Mouse (Mus musculus) kidney, postnatal 0 days (tissue): ENCODE data around the gene Olfr1442. TPM values are rescaled to one million over a fixed set of nuclear protein-coding genes. Genes with fewer than 3 reads are reported as not detected.

Source experiments
- ATAC-seq: fragments of 200-750 bp; cut with Nextera tagmentation; replicated peaks from 2 replicates; pipeline ENCODE4 v1.8.0; 2017; ENCODE audit warnings: low read depth, moderate number of reproducible peaks, moderate TSS enrichment, moderate library complexity; ENCODE audit not compliant: low FRiP score
- DNase-seq: peaks from one replicate; pipeline ENCODE4 v3.0.0-alpha.2; 2016; ENCODE audit warnings: low spot score
- H3K27ac ChIP-seq: fragments of 300-500 bp; sonication (generic); 2 replicates; pipeline ENCODE4 v1.5.1; 2014; ENCODE audit warnings: mild to moderate bottlenecking
- H3K27me3 ChIP-seq: fragments of 300-500 bp; sonication (generic); 2 replicates; pipeline ENCODE4 v1.6.1; 2014; ENCODE audit warnings: low read length, mixed read lengths; ENCODE audit not compliant: insufficient read depth
- H3K36me3 ChIP-seq: fragments of 300-500 bp; sonication (generic); 2 replicates; pipeline ENCODE4 v1.6.1; 2014; ENCODE audit warnings: low read length, mixed read lengths; ENCODE audit not compliant: insufficient read depth
- H3K4me1 ChIP-seq: fragments of 300-500 bp; sonication (generic); replicated peaks from 2 replicates; pipeline ENCODE4 v1.6.1; 2014; ENCODE audit warnings: antibody characterized with exemption, low read length, mixed read lengths; ENCODE audit not compliant: insufficient read depth
- H3K4me2 ChIP-seq: fragments of 300-500 bp; sonication (generic); 2 replicates; pipeline ENCODE4 v1.6.1; 2014; ENCODE audit warnings: mild to moderate bottlenecking, low read length, moderate library complexity, mixed read lengths
- H3K4me3 ChIP-seq: fragments of 300-500 bp; sonication (generic); replicated peaks from 2 replicates; pipeline ENCODE4 v1.5.1; 2014; ENCODE audit warnings: low read depth, low read length
- H3K9ac ChIP-seq: fragments of 300-500 bp; sonication (generic); 2 replicates; pipeline ENCODE4 v1.6.1; 2014; ENCODE audit warnings: low read depth, low read length
- H3K9me3 ChIP-seq: fragments of 300-500 bp; sonication (generic); replicated peaks from 2 replicates; pipeline ENCODE4 v1.6.1; 2016; ENCODE audit warnings: low read length, inconsistent platforms, mixed read lengths
- CTCF ChIP-seq: IDR thresholded peaks from 2 replicates; pipeline ENCODE4 v1.5.1; 2016; ENCODE audit warnings: antibody characterized with exemption, low read depth, mild to moderate bottlenecking, moderate library complexity
- WGBS: fragments of 180-500 bp; shearing (Covaris S2); extraction: QIAGEN DNeasy Blood & Tissue Kit; methylation state at CpG from one replicate; pipeline ENCODE4 v1.1.7; 2014; 5-methylcytosine and 5-hydroxymethylcytosine counted together
- polyA plus RNA-seq: library from polyadenylated mRNA; unstranded; fragments of >200 nt; fragmentation: Nextera tagmentation; extraction: Ambion mirVana; gene quantifications from 2 replicates; pipeline ENCODE4 v1.2.1, GENCODE M21; 2015

The Olfr1442 gene
- polyA plus RNA-seq, 1 experiment from 2014 or later, result 0.18 TPM

- Histone ChIP-seq H3K4me3 (no peak overlapping the region), H3K27ac (no peak overlapping the region), H3K4me2 (no peak overlapping the region), H3K4me1 (no peaks in the 10 kb centered on the region), H3K27me3 (no peaks in the 10 kb centered on the region), H3K36me3 (no peaks in the 10 kb centered on the region), H3K9me3 (no peaks in the 10 kb centered on the region), H3K9ac (no peak overlapping the region)
- no peak for ATAC-seq
- TF ChIP-seq CTCF, result peak; percentile 48; the same call in 1 of the 2 replicates
- WGBS, result 93% methylated on average over 2 of the region's 3 CpGs
- peak; percentile 10 for DNase-seq
Measured at GRCm38 (mm10) chr19:12722308-12722707, 52.1 kb downstream of the Olfr1442 start.

DNA sequence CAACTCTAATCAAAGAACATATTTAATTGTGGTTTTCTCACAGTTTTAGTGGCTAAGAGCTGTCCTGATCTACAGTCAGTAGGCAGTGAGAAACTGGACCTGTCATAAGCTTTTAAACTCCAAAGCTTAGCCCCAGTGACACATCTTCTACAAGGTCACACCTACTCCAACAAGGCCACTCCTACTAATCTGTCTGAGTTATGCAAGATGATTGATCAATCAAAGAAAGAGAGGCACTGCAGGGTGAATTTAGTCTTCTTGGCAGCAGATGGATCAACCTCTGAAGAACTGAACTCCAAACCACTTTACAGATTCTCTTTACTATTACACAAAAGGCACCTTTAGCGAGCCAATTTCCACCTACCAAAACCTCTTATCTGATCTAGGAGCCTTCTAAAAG, 55.6 kb downstream of the Olfr1442 start:
- no peak overlapping the region for H3K4me3 ChIP-seq
- WGBS, result 80% methylated on average over 1 of the region's 1 CpGs
- ATAC-seq, result no peak
- H3K4me1 ChIP-seq, result no peaks in the 10 kb centered on the region
- no peak for TF ChIP-seq CTCF
- H3K9me3 ChIP-seq, result no peaks in the 10 kb centered on the region
- no peaks in the 10 kb centered on the region for H3K27me3 ChIP-seq
- H3K9ac ChIP-seq, result no peak overlapping the region
- H3K36me3 ChIP-seq, result no peaks in the 10 kb centered on the region
- no peak overlapping the region for H3K27ac ChIP-seq
- H3K4me2 ChIP-seq, result no peak overlapping the region
- DNase-seq, result no peak

Other genes with a start within 250 kb of the Olfr1442 start
- not detected in 2 replicates for gene Pfpl, start 242.5 kb upstream of the Olfr1442 start, polyA plus RNA-seq
- gene Mpeg1, start 209.7 kb upstream of the Olfr1442 start, polyA plus RNA-seq, result 0.56 and 0.74 TPM in 2 replicates
- 5.0 and 5.6 TPM in 2 replicates for gene Dtx4, start 169.0 kb upstream of the Olfr1442 start, polyA plus RNA-seq
- 10.7 and 14.6 TPM in 2 replicates for gene Fam111a, start 124.7 kb upstream of the Olfr1442 start, polyA plus RNA-seq
- gene Gm4952, start 70.5 kb upstream of the Olfr1442 start, polyA plus RNA-seq, result 0.33 and 0.46 TPM in 2 replicates
- 37.0 and 41.7 TPM in 2 replicates for gene Glyat, start 37.1 kb upstream of the Olfr1442 start, polyA plus RNA-seq
- not detected in 2 replicates for gene Olfr1443, start 7.7 kb downstream of the Olfr1442 start, polyA plus RNA-seq
- 138 and 140 TPM in 2 replicates for gene Keg1, start 25.3 kb downstream of the Olfr1442 start, polyA plus RNA-seq
- gene Cntf, start 95.2 kb downstream of the Olfr1442 start, polyA plus RNA-seq, result 4.9 TPM in 2 replicates
- 15.3 TPM in 2 replicates for gene Zfp91, start 125.7 kb downstream of the Olfr1442 start, polyA plus RNA-seq
- gene Lpxn, start 125.8 kb downstream of the Olfr1442 start, polyA plus RNA-seq, result 2.2 TPM in 2 replicates
- not detected in 2 replicates for gene Gm5244, start 176.2 kb downstream of the Olfr1442 start, polyA plus RNA-seq
- not detected in 2 replicates for gene Olfr1444, start 186.8 kb downstream of the Olfr1442 start, polyA plus RNA-seq
- not detected in 2 replicates for gene Olfr1445, start 213.4 kb downstream of the Olfr1442 start, polyA plus RNA-seq
- not detected in 2 replicates for gene Olfr1446, start 223.1 kb downstream of the Olfr1442 start, polyA plus RNA-seq
- gene Olfr1447, start 233.3 kb downstream of the Olfr1442 start, polyA plus RNA-seq, result not detected in 2 replicates